Mouse (Mus musculus) ES-E14 (cell line): ENCODE data around the gene Lamc3.

Experiments
- CHD2 ChIP-seq: IDR thresholded peaks from 2 replicates; pipeline ENCODE4 v1.6.1; 2014; ENCODE audit warnings: mild to moderate bottlenecking, low read depth, low read length, inconsistent platforms
- MAFK ChIP-seq: IDR thresholded peaks from 2 replicates; pipeline ENCODE4 v1.6.1; 2014; ENCODE audit warnings: mild to moderate bottlenecking, low read depth, low read length, inconsistent platforms; ENCODE audit not compliant: insufficient read depth
- ZC3H11A ChIP-seq: IDR thresholded peaks from 2 replicates; pipeline ENCODE4 v1.6.1; 2012; ENCODE audit warnings: low read depth, mild to moderate bottlenecking, inconsistent platforms, low read length, borderline replicate concordance

- TF ChIP-seq MAFK (no peak), ZC3H11A (no peak), CHD2 (no peak)
Observed at GRCm38 (mm10) chr2:31929664-31930063, 42.6 kb downstream of the Lamc3 start.
